Mouse (Mus musculus) layer of hippocampus, postnatal 10 days (tissue): ENCODE data around the gene Zfp819. TPM values are rescaled to one million over a fixed set of nuclear protein-coding genes. Genes with fewer than 3 reads are reported as not detected.

Experiments used
- DNase-seq, 2 experiments: peaks; one replicate each; pipeline ENCODE4 v3.0.0; 2021; ENCODE audit warnings: low spot score in 2 of 2
- long read RNA-seq: library from polyadenylated mRNA; stranded (forward); transcript quantifications from one replicate; pipeline ENCODE4 v2.0.0, GENCODE M21; 2023
- total RNA-seq, 2 experiments: library from RNA; stranded (reverse); gene quantifications; 2 replicates each; pipeline ENCODE4 v1.2.3; 2021

The Zfp819 gene
- total RNA-seq: under 1 TPM in 1 of 2 experiments, not detected in 1; 0.36 TPM
- long read RNA-seq: 0 reads

GRCm38 (mm10) chr7:43606896-43607742 is at the start of gene Zfp819:
Gene Zfp819, plus strand, starts transcription at chr7:43607169.
- peak; percentile 77 to 78 for DNase-seq

DNA sequence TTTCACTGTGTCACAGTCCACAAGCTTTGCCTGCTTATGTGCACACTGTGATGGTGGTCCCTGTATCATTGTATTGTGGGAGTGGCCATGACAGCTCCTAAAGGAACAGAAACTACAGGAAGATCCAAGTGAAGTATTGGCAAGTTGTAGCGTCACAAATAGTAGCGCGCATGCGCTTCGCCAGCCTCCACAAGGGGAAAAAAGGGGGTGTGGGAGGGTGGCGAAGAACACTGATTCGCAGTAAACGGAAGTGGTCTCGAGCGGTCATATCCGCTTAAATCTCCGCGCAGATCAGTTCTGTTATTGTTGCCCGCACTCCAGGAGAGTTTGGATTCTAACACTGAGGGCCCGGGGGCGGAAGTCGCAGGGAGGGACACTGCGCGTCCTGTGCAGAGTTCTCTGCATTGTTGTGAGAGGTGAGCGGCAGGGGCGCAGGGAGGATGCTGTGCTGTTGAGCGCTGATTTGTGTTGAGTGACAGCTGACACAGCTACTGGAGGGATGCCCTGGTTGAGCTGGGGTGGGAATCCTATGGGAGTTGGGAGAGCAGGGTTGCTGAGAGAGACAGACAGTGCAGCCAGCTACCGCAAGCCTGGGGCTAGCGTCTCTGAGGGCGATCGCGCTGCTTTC is 44.8 kb upstream of the Zfp819 start, which contains the start of gene Zfp658:
Gene Zfp658 (plus strand): TSS at position 251 of the 628 bp plus-strand sequence.
- peak; percentile 83 to 89 for DNase-seq

- DNase-seq: no peak
Measured at GRCm38 (mm10) chr7:43562651-43563070, 44.3 kb upstream of the Zfp819 start.

DNA sequence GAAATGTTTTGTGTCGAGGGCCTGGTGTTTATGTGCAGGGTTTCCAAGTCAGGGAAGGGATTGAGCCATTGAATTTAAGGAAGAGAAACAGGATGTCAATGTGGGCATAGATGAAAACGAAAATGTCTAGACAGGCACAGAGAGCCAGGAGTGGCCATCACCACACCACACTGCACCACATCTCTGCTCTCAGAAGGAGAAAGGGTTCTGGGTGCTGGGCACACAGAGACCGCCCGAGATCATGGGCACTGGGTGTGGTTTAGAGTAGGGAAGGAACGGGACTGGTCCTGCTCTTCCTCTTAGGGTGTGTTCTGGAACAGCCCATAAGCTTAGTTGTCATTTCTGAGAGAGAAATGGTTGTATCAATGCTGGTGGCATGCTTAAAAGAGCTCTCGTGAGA is 43.7 kb upstream of the Zfp819 start:
- DNase-seq: no peak

- no peak for DNase-seq
Measured at GRCm38 (mm10) chr7:43571216-43571615, 35.8 kb upstream of the Zfp819 start.

DNA sequence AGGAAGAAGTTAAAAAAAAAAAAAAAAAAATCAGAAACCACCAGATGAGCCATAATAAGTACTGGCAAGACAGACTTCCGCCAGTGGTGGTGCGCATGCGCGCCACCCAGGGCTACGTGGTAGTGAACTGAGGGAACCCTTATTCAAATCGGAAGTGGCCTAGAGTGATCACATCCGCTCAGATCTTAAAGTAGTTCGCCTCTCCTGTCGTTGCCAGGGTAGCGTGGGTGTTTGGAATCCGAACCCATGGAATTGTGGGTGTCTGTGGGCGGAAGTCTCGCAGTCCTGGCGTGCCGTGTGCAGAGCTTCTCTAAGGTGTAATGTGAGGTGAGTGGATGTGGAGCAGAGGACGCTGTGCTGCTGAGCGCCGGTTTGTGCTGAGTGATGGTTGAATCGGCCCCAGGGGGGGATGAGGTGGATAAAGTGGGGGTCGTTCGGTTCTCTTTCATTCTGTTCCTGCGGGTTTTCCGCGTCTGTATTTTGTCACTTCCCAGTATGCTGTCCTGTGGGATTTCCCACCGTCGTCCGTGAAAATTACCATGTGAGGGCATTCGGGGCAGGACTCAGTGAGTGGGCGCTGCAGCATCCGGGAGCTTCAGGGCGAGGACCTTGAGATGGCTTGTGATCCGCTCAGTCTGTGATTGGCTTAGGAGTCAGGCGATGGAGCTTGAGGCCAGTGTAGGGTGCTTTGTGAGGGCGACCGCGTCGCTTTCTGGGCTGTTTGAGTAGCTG is 27.4 kb upstream of the Zfp819 start, which contains the start of gene Zfp719:
Gene Zfp719 (plus strand): TSS at position 171 of the 732 bp plus-strand sequence.
- peak; percentile 83 to 88 for DNase-seq

DNA sequence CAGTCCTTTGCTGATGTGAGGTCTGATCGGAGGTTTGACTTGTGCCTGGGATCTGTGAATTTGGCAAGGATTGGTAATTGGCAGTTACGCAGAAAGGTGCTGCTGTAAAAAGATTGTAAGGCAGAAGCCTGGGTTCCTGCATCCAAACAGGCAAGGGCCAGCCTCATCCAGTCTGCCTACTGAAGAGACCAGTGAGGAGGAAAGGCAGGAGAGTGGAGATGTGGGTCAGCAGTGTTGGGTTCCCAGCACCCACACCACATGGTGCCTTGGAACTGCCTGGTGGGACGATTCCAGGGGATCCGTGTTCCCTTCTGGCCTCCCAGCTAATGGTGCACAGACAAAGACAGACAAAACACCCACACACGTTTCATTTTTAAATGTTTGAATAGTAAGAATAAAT is 26.4 kb upstream of the Zfp819 start:
- DNase-seq: peak; percentile 24 to 36

DNA sequence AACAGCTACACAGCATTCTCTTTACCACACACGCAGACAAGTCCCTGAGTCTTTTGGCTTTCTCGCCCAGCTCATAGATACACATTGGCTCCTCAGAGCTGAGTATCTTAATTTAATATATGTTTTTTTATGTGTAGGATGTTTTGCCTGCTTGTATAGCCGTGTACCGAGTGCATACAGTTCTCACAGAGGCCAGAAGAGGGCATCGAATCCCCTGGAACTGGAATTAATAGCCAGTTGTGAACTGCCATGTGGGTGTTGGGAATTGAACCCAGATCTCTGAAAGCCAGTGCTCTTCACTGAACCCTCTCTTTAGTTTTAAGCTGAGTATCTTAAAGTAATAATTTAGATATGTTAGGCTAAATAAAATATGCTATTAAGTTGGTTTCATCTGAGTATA is 22.2 kb upstream of the Zfp819 start:
- no peak for DNase-seq

DNA sequence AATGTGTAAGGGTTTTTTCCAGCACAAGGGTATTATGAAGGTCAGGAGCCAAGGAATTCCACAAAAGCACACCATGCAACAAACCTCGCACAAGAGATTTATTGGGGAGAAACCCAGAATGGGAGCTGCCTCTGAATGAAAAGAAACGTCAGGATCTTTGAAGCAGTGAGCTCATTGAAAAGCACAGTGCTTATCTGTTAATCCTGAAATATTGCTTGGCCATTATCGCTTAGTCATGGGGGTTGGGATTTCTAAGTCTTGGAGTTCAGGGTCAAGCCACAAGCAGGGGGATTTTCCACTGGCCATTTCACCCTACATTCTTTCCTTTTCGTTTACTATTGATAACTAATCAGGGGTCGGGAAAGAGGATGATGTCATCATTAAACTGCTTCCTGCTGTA is 5.1 kb upstream of the Zfp819 start:
- no peak for DNase-seq

DNA sequence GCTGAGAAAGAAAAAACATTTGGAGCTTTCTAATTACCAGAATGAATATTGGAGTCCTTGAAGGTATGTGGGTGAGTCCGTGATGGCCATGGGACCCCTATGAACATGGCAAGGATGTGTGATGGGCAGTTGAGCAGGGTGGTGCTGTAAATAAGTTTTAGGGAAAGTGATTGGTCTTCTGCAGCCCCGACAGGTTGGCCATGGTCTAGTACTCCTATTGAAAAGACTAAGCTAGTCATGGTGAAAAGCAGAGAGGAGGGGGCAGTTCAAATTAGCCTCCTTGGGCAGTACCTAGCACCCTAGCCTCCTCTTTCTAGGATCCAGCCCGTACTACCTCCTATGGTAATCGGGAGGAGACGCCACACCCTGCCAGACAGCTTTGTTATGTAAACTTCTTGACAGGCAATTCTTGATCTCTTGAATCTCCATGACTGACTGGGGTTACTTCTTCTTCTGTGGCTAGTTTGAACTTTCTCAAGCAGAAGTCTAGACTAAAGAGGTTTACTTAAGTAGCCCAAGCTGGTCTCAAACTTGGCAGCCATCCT is 846 bp downstream of the Zfp819 start:
- no peak for DNase-seq

- no peak for DNase-seq
Measured at GRCm38 (mm10) chr7:43608316-43608824, 1.4 kb downstream of the Zfp819 start.

- no peak for DNase-seq
Measured at GRCm38 (mm10) chr7:43613816-43614551, 7.0 kb downstream of the Zfp819 start.

GRCm38 (mm10) chr7:43622927-43623326 is 16.0 kb downstream of the Zfp819 start:
- DNase-seq: no peak

DNA sequence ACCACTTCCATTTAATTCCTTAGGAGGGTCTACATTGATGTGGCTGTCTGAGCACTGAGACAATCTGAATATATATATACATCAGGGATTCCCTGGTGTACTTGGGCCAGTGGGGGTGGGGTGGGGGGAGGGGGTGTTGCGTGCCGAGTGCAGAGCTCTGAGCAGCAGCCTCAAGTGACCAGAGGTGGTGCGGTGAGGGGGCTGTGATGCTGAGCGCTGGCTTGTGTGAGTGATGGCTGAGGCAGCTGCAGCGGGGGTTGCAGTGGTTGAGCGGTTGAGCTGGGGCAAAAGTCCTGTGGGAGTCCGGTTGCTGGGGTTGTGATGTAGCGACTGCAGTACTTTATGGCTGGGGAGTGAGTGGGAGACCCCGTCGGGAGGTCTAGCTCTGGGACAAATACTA is 16.9 kb downstream of the Zfp819 start:
- no peak for DNase-seq

- no peak for DNase-seq
Measured at GRCm38 (mm10) chr7:43625065-43625464, 18.1 kb downstream of the Zfp819 start.

DNA sequence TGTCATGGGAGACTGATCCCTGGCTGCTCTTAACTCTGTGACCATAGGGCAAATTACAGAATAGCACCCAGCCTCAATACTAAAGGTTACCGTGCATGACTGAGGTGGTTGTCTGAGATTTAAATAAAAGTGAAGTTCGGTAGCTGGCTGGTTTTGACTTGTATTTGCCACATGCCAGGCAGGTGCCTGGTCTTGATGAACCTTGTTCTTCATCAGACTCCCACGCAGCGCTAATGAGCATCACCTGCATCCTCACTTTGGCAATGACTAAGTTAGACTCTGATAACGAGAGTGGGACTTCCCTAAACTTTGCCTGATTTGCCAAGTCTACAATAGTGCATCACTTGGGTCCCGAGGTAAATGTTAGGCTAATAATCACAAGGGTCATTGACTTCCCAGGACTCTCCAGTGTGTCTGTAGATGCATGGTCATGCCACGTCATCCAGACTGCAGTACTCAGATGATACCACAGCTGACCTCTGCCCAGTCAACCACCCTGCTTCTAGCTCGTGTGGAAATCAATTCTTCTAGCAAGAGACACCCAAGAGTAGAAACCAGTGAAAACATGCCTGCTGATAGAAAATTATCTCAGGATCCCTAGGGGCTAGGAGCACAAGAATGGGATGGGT is 18.9 kb downstream of the Zfp819 start:
- DNase-seq: no peak

DNA sequence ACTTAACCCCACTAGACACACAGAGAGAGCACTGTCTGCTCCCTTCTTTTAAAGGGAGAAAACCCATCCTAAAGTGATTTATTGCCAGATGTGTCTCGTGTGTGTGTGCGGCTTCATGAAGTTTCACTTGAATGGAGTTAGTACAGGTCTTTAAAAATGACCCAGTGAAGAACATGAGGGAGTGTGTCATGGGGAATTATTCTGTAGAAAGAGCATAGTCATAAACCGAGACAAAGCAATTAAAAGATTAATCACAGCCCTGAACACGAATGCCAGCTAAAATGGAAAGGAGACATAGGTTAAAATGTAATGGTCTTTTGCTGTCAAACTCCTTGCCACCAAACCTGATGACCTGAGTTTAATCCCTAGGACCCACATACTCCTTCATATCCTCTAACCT is 27.0 kb downstream of the Zfp819 start:
- no peak for DNase-seq

DNA sequence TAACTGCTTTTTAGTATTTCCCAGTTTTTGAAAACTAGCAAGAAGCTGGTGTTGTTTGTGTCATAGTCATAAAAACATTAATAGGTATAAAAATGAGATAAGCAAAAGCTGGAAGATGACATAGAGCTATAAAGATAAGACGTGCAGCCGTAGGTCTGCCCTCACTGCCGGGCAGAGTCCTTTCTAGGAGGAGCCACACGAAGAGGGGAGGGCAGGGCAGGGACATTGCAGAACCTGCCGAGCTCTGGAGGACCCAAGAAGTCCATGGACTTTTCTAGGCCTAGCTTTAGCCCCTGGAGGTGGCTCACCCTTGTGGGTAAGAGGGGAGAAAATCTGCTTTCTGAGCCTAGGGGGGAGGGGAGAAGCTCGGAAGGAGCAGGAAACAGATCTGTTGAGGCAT is 27.5 kb downstream of the Zfp819 start, which contains the start of gene Ceacam18:
Gene Ceacam18 (plus strand): TSS at position 208 of the 400 bp plus-strand sequence.
- no peak for DNase-seq

- no peak for DNase-seq
Measured at GRCm38 (mm10) chr7:43636194-43636593, 29.2 kb downstream of the Zfp819 start.

GRCm38 (mm10) chr7:43637118-43637517 is 30.1 kb downstream of the Zfp819 start:
- no peak for DNase-seq
